Mouse (Mus musculus): ENCODE data around the gene Alg12. TPM values are rescaled to one million over a fixed set of nuclear protein-coding genes. Genes with fewer than 3 reads are reported as not detected.

The Alg12 gene
- polyA plus RNA-seq, 1 experiment: 6.3 TPM

GRCm38 (mm10) chr15:88832536-88832935 lies 13.4 kb upstream of the Alg12 start:
- Histone ChIP-seq H3K4me3 (replicated peaks; ENCODE audit: control insufficient read depth, low read depth, low read length) (no peak overlapping the region), H3K4me1 (ENCODE audit: control insufficient read depth, insufficient read depth, low read length) (no peaks in the 10 kb centered on the region), H3K27ac (ENCODE audit: control insufficient read depth, insufficient read depth, low read depth, low read length, poor library complexity) (no peak overlapping the region)
- 89% methylated on average over 9 of the region's 9 CpGs for WGBS
- TF ChIP-seq CTCF (IDR thresholded peaks at IDR 0.05; ENCODE audit: control insufficient read depth, insufficient read depth, low read length) (no peak), POLR2A (IDR thresholded peaks at IDR 0.05; ENCODE audit: borderline replicate concordance, control insufficient read depth, low read depth, low read length) (no peak)

- no peak overlapping the region for H3K4me3 ChIP-seq (replicated peaks; ENCODE audit: control insufficient read depth, low read depth, low read length)
- H3K4me1 ChIP-seq (ENCODE audit: control insufficient read depth, insufficient read depth, low read length): no peaks in the 10 kb centered on the region
- no peak overlapping the region for H3K27ac ChIP-seq (ENCODE audit: control insufficient read depth, insufficient read depth, low read depth, low read length, poor library complexity)
- no peak for TF ChIP-seq CTCF (IDR thresholded peaks at IDR 0.05; ENCODE audit: control insufficient read depth, insufficient read depth, low read length)
- no peak for TF ChIP-seq POLR2A (IDR thresholded peaks at IDR 0.05; ENCODE audit: borderline replicate concordance, control insufficient read depth, low read depth, low read length)
- WGBS: 60% methylated on average over 5 of the region's 5 CpGs
Measured at GRCm38 (mm10) chr15:88831482-88831881, 12.4 kb upstream of the Alg12 start.

GRCm38 (mm10) chr15:88830696-88831095 lies 11.6 kb upstream of the Alg12 start:
- H3K4me3 ChIP-seq (replicated peaks; ENCODE audit: control insufficient read depth, low read depth, low read length): no peak overlapping the region
- 69% methylated on average over 5 of the region's 5 CpGs for WGBS
- no peak for TF ChIP-seq CTCF (IDR thresholded peaks at IDR 0.05; ENCODE audit: control insufficient read depth, insufficient read depth, low read length)
- no peak for TF ChIP-seq POLR2A (IDR thresholded peaks at IDR 0.05; ENCODE audit: borderline replicate concordance, control insufficient read depth, low read depth, low read length)
- H3K4me1 ChIP-seq (ENCODE audit: control insufficient read depth, insufficient read depth, low read length): no peaks in the 10 kb centered on the region
- H3K27ac ChIP-seq (ENCODE audit: control insufficient read depth, insufficient read depth, low read depth, low read length, poor library complexity): no peak overlapping the region

- no peak overlapping the region for H3K4me3 ChIP-seq (replicated peaks; ENCODE audit: control insufficient read depth, low read depth, low read length)
- H3K27ac ChIP-seq (ENCODE audit: control insufficient read depth, insufficient read depth, low read depth, low read length, poor library complexity): no peak overlapping the region
- H3K4me1 ChIP-seq (ENCODE audit: control insufficient read depth, insufficient read depth, low read length): no peaks in the 10 kb centered on the region
- TF ChIP-seq POLR2A (IDR thresholded peaks at IDR 0.05; ENCODE audit: borderline replicate concordance, control insufficient read depth, low read depth, low read length) (no peak), CTCF (IDR thresholded peaks at IDR 0.05; ENCODE audit: control insufficient read depth, insufficient read depth, low read length) (no peak)
- WGBS: 67% methylated on average over 6 of the region's 6 CpGs
Measured at GRCm38 (mm10) chr15:88829791-88830440, 10.8 kb upstream of the Alg12 start.

- H3K4me1 ChIP-seq (ENCODE audit: control insufficient read depth, insufficient read depth, low read length): no peaks in the 10 kb centered on the region
- H3K27ac ChIP-seq (ENCODE audit: control insufficient read depth, insufficient read depth, low read depth, low read length, poor library complexity): no peak overlapping the region
- TF ChIP-seq POLR2A (IDR thresholded peaks at IDR 0.05; ENCODE audit: borderline replicate concordance, control insufficient read depth, low read depth, low read length) (no peak), CTCF (IDR thresholded peaks at IDR 0.05; ENCODE audit: control insufficient read depth, insufficient read depth, low read length) (peak; percentile 99)
- H3K4me3 ChIP-seq (replicated peaks; ENCODE audit: control insufficient read depth, low read depth, low read length): no peak overlapping the region
- WGBS: 54% methylated on average over 17 of the region's 17 CpGs
Measured at GRCm38 (mm10) chr15:88828800-88829705, 9.9 kb upstream of the Alg12 start.

GRCm38 (mm10) chr15:88827991-88828799 lies 9.1 kb upstream of the Alg12 start:
- TF ChIP-seq CTCF (IDR thresholded peaks at IDR 0.05; ENCODE audit: control insufficient read depth, insufficient read depth, low read length): peak; percentile 76
- no peak for TF ChIP-seq POLR2A (IDR thresholded peaks at IDR 0.05; ENCODE audit: borderline replicate concordance, control insufficient read depth, low read depth, low read length)
- H3K27ac ChIP-seq (ENCODE audit: control insufficient read depth, insufficient read depth, low read depth, low read length, poor library complexity): no peak overlapping the region
- no peak overlapping the region for H3K4me3 ChIP-seq (replicated peaks; ENCODE audit: control insufficient read depth, low read depth, low read length)
- WGBS: 37% methylated on average over 9 of the region's 9 CpGs
- H3K4me1 ChIP-seq (ENCODE audit: control insufficient read depth, insufficient read depth, low read length): no peaks in the 10 kb centered on the region

GRCm38 (mm10) chr15:88827466-88827865 lies 8.3 kb upstream of the Alg12 start:
- TF ChIP-seq POLR2A (IDR thresholded peaks at IDR 0.05; ENCODE audit: borderline replicate concordance, control insufficient read depth, low read depth, low read length) (no peak), CTCF (IDR thresholded peaks at IDR 0.05; ENCODE audit: control insufficient read depth, insufficient read depth, low read length) (no peak)
- Histone ChIP-seq H3K4me1 (ENCODE audit: control insufficient read depth, insufficient read depth, low read length) (no peaks in the 10 kb centered on the region), H3K4me3 (replicated peaks; ENCODE audit: control insufficient read depth, low read depth, low read length) (no peak overlapping the region), H3K27ac (ENCODE audit: control insufficient read depth, insufficient read depth, low read depth, low read length, poor library complexity) (no peak overlapping the region)
- 85% methylated on average over 6 of the region's 6 CpGs for WGBS

- no peak overlapping the region for H3K4me3 ChIP-seq (replicated peaks; ENCODE audit: control insufficient read depth, low read depth, low read length)
- no peak overlapping the region for H3K27ac ChIP-seq (ENCODE audit: control insufficient read depth, insufficient read depth, low read depth, low read length, poor library complexity)
- no peak for TF ChIP-seq POLR2A (IDR thresholded peaks at IDR 0.05; ENCODE audit: borderline replicate concordance, control insufficient read depth, low read depth, low read length)
- no peak for TF ChIP-seq CTCF (IDR thresholded peaks at IDR 0.05; ENCODE audit: control insufficient read depth, insufficient read depth, low read length)
- WGBS: 84% methylated on average over 5 of the region's 5 CpGs
- peaks cover 2% of the 10 kb centered on the region; the same call in 1 of the 2 replicates for H3K4me1 ChIP-seq (ENCODE audit: control insufficient read depth, insufficient read depth, low read length)
Measured at GRCm38 (mm10) chr15:88823376-88823775, 4.3 kb upstream of the Alg12 start.
